Mouse (Mus musculus) layer of hippocampus, postnatal 36 days (tissue): ENCODE results near the gene Ergic1. TPM values are rescaled to one million over a fixed set of nuclear protein-coding genes. Genes with fewer than 3 reads are reported as not detected.

ENCODE experiments used
- DNase-seq, 2 experiments: peaks; one replicate each; pipeline ENCODE4 v3.0.0; 2022
- microRNA-seq, 2 experiments: library from miRNA; unstranded; fragments of <30 nt; microRNA quantifications; one replicate each; pipeline ENCODE4 v1.2.0; 2021
- total RNA-seq, 2 experiments: library from RNA; stranded (reverse); gene quantifications; 2 replicates each; pipeline ENCODE4 v1.2.3; 2021

Gene Ergic1
- total RNA-seq, 2 experiments from 2014 or later: 115 to 119 TPM

GRCm38 (mm10) chr17:26703671-26704070 is 142.4 kb downstream of the Ergic1 start:
- no peak for DNase-seq

- DNase-seq: no peak
These were observed 144.4 kb downstream of the Ergic1 start for GRCm38 (mm10) chr17:26705463-26706359.

Small RNAs within 50 kb of the gene (microRNA-seq; reads per million reads assigned to microRNA genes)
- 0 reads per million in 2 experiments for gene Gm22420

Other genes with a start within 250 kb of the Ergic1 start
- gene Neurl1b, start 146.7 kb upstream of the Ergic1 start, total RNA-seq: 10 to 100 TPM; 76.7 to 80.8 TPM
- gene Dusp1, start 639 bp downstream of the Ergic1 start, total RNA-seq: 10 to 100 TPM; 17.1 to 19.3 TPM
- gene Atp6v0e, start 101.7 kb downstream of the Ergic1 start, total RNA-seq: 10 to 100 TPM; 43.2 to 49.3 TPM
- 100 to 1,000 TPM; 113 to 114 TPM for gene Crebrf, start 154.2 kb downstream of the Ergic1 start, total RNA-seq
- gene Bnip1, start 219.6 kb downstream of the Ergic1 start, total RNA-seq: 10 to 100 TPM; 32.7 to 35.5 TPM